Mouse (Mus musculus) adrenal gland, postnatal 10 days (tissue): ENCODE measurements at regions not wholly inside any gene's neighbourhood (a gene's known extent, or its start where the extent isn't known, plus 50 kb on each side); places are given as distances from the start of the nearest gene placed in this dataset.

Source experiments
- DNase-seq: peaks from one replicate; pipeline ENCODE4 v3.0.0; 2021; ENCODE audit warnings: mixed read lengths

GRCm38 (mm10) chr9:85136715-85137582 lies 175.6 kb upstream of the Gm11114 start:
- DNase-seq: no peak

GRCm38 (mm10) chr9:85139891-85140290 lies 172.7 kb upstream of the Gm11114 start:
- DNase-seq: peak; percentile 2

- DNase-seq: no peak
Measured at GRCm38 (mm10) chr9:85144363-85144762, 168.2 kb upstream of the Gm11114 start.

GRCm38 (mm10) chr9:85165632-85166031 lies 146.9 kb upstream of the Gm11114 start:
- DNase-seq: no peak

GRCm38 (mm10) chr9:85167243-85167642 lies 145.3 kb upstream of the Gm11114 start:
- DNase-seq: no peak

GRCm38 (mm10) chr9:85174431-85174830 lies 138.1 kb upstream of the Gm11114 start:
- no peak for DNase-seq

GRCm38 (mm10) chr9:85201202-85201601 lies 111.4 kb upstream of the Gm11114 start:
- DNase-seq: no peak

- no peak for DNase-seq
Measured at GRCm38 (mm10) chr9:85224870-85225269, 87.7 kb upstream of the Gm11114 start.
